Mouse (Mus musculus): ENCODE data around the gene Mrps26. TPM values are rescaled to one million over a fixed set of nuclear protein-coding genes. Genes with fewer than 3 reads are reported as not detected.
"Not testable (repeated sequence)": the region's sequence is repeated elsewhere in the genome, so short reads cannot be mapped to it uniquely, and the experiment has no call there.

Mrps26 gene
- total RNA-seq, 2 experiments from 2014 or later = 76.1 to 76.8 TPM

DNA sequence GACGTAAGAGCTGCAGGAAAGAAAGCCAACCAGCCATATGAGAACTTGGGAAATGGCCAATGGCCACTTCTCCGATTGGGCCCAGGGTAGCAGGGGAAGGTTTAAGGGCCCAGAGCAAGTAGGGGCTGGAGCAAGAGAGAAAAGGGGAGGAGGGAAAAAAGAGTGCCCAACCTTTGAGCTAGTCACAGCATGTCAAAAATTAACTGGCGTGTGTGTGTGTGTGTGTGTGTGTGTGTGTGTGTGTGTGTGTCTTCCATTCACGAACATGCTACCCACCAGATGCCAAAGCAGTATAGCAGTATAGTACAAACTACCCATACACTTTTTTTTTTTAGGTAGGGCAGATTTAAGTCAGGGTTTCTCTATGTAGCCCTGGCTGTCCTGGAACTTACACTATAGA is 5.4 kb downstream of the Mrps26 start:
- intact Hi-C loops (cut with DNase I) = no loop called here
- no peak for DNase-seq (ENCODE audit: low spot score in 2 of 2)

DNA sequence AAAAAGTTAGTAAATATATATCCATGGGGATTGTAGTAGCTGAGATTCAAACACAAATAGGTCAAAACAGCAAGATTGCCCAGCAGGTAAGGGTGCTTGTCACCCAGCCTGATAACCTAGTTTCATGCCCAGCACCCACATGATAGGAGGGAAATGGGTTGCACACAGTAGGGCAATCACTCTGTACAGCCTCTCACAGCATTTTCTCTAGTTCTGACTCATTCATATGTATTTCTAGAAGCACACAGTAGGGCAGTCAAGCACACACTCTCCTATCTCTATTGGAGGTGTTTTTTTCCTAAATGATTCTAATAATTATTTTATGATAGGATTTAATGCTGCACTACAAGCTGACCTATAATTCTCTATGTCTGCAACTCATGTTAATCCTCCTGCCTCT is 6.4 kb downstream of the Mrps26 start:
- intact Hi-C loops (cut with DNase I) = no loop called here
- no peak for DNase-seq (ENCODE audit: low spot score in 2 of 2)

DNA sequence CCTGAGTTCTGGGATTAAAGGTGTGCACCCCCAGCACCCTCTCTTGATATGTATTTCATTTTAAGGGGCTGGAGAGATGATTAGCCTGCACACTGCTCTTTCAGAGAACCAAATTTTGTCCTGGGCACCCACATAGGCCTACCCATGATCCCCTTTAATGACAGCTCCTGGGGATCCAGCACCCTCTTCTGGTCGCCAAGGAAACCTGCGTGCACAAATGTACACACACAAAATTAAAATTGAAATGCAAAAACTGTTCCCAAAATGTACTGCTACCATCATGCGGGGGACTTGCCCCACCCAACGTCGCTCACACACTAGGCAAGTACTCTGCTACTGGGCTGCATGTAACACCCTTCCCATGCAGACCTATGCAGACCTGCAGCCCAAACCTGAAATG is 11.4 kb downstream of the Mrps26 start:
- DNase-seq (ENCODE audit: low spot score in 2 of 2) = no peak
- intact Hi-C loops (cut with DNase I) = no loop called here

DNA sequence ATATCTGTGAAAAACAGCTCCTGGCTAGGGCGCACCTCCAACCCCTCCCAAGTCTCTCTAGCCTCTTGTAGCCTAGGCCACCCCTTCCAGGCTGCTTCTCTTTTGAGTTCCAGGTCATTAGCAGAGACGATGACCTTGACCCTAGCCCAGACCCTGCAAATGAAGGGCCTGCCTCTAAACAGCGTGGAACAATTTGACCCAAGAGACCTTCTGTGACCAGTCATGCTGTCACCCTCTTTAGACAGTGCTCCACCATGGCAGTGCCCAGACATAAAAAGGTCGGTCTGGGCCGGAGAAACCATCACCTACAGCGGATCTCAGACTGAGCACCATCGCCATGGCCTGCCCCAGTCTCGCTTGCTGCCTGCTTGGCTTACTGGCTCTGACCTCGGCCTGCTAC is 12.3 kb downstream of the Mrps26 start, which contains the start of gene Oxt:
Gene Oxt, plus strand, starts transcription at position 301 of the 400 bp plus-strand sequence.
- intact Hi-C loops (cut with DNase I) = no loop called here
- no peak for DNase-seq (ENCODE audit: low spot score in 2 of 2)

DNA sequence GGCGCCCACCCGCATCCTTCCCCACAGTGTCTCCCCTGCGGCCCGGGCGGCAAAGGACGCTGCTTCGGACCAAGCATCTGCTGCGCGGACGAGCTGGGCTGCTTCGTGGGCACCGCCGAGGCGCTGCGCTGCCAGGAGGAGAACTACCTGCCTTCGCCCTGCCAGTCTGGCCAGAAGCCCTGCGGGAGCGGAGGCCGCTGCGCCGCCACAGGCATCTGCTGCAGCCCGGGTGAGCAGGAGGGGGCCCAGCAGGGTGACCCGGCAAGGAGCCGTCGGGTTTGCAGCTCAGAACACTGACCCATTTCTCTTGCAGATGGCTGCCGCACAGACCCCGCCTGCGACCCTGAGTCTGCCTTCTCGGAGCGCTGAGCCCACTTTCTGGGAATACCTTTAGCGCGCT is 13.0 kb downstream of the Mrps26 start:
- intact Hi-C loops (cut with DNase I); DNase-seq (ENCODE audit: low spot score in 2 of 2): not testable (repeated sequence)

DNA sequence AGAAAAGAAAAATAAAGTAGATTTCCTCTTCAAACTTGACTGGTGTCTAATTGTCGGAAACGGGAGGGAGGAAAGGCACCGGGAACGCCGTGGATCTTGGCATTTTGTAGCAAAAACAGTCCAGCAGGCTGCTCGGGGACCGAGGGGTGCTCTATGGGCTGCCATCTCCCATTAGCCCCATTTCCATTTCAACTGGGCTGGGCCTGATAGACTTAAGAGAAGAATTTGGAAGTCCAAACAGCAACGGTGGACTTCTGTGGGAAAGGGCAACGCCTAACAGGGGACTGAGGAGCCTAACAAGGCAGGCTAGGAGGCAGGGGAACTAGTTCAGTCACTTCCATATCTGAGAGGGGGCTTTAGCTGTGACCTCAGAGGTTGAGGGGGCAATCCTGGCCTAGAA is 13.5 kb downstream of the Mrps26 start:
- intact Hi-C loops (cut with DNase I) = no loop called here
- DNase-seq (ENCODE audit: low spot score in 2 of 2) = no peak

DNA sequence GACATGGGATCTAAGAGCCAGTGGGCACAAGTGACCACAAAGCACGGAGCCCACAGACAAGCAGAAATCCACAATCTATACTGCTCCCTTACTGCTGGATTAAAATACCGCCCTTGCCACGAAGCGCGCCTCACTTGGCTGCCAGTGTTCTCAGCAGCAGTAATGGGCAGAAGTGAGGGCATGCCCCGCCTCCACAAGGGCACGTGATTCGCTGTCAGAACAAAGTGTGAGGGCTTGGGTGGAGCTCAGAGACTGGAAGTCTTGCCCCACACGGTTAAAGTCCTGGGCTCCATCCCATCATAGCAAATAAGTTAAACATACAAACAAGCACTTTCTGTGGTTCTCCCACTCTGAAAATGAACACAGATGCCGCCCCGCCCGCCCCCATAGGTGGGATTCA is 14.1 kb downstream of the Mrps26 start:
- peak in 1 of 2 experiments; percentile 27 for DNase-seq (ENCODE audit: low spot score in 2 of 2)
- intact Hi-C loops (cut with DNase I) = no loop called here

DNA sequence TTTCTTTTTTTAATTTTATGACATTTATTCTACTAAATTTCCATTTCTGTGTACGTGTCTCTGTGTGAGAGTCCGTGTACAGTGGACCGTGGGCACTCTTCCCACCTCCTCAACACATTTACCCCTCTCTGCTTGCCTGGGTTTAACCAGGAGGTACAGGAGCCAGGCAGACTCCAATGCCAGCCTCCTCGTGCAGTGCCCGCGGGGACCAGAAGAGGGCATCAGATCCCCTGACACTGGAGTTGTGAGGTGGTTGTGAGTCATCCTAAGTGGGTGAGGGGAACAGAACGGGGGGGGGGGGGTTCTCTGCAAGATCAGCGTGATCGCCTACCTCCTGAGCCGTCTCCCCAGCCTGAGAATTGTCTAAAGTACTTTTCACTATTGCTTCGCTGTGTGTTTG is 14.6 kb downstream of the Mrps26 start:
- DNase-seq (ENCODE audit: low spot score in 2 of 2) = peak; percentile 57 to 78
- intact Hi-C loops (cut with DNase I) = no loop called here

DNA sequence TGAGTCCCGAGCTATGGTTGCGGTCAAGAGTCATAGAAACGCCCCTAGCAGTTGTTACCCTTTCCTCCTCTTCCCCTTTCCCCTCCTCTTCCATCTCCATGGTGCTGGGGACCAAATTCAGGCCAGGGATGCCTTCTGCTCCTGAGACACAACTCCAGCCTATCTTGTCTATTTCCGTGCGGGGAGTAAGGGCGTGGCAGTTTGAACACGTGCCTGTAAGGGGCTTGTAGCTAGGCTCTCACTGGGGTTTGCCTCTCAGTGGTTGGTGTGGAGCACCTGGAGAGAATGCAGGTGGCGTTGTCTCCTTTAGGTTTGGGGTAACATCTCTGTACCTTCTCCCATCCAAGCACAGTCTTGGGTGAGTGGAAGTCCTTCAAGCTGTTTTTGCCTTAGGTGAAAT is 16.2 kb downstream of the Mrps26 start:
- no peak for DNase-seq (ENCODE audit: low spot score in 2 of 2)
- intact Hi-C loops (cut with DNase I) = no loop called here

DNA sequence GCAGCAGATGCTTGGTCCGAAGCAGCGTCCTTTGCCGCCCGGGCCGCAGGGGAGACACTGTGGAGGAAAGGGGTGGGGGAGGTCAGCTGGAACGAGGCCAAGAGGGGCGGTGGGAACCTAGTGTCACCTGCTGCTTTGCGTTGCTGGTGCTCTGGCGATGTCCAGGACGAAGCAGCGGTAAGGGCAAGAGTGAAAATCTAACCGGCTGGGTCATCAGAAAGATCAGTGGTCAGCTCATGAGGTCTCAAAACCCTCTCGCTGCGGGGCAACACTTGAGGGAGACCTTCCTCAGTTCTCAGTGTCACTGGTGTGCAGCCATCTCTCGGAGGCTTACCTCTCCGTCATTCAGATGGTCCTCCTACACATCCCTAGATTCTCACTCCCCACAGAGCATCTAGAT is 17.7 kb downstream of the Mrps26 start:
- intact Hi-C loops (cut with DNase I) = no loop called here
- no peak for DNase-seq (ENCODE audit: low spot score in 2 of 2)

DNA sequence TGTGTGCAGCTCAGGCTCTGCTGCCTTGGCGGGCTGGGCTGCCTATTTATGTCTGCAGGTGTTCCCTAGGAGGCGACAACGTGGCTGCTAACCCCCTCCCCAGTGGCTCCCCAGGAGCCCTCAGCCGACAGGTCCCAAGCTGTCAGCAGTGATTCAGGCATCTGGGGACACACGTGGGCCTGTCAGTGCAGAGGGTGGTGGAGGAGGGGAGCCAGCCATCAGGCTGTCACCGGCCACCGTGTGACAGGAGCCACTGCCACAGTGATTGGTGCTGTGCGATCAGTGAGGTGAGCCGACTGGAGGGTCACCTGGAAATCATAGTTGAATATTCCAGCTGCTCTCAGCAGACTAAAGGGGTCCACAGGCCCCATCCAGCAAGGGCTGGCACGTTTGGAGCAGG is 19.0 kb downstream of the Mrps26 start, which contains the start of gene Avp:
Gene Avp, minus strand, starts transcription at position 3 of the 400 bp plus-strand sequence.
- no peak for DNase-seq (ENCODE audit: low spot score in 2 of 2)
- intact Hi-C loops (cut with DNase I) = no loop called here

DNA sequence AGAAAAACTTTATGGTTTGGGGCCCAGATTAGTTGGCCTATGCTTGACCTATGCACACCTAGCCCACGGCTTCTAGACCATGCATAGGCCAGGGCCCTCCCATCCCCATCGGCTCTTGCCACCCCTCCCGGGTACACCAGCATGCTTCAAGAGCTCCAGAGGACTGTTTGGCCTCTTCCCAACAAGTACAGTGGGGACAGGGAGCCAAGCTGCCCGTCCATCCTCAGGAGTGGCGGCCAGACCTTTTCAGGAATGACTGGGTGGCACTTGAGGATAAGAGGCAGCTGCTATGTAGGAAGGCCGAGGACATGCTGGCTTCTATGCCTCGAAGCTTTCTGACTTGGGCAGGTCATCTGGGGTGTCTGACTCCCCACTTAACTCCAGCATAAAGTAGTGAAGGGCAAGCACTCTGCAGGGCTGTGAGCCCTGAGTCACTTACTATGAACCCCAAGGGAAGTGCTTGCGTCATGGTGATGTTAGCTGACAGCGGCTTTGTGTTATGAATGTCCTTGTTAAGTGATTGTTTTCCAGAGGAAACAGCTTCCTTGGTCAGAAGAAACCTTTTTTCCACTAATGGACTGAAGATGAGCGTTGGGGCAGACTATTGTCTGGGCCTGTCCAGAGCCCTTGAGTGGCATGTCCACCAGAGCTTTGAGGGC is 20.5 kb downstream of the Mrps26 start:
- intact Hi-C loops (cut with DNase I) = no loop called here

DNA sequence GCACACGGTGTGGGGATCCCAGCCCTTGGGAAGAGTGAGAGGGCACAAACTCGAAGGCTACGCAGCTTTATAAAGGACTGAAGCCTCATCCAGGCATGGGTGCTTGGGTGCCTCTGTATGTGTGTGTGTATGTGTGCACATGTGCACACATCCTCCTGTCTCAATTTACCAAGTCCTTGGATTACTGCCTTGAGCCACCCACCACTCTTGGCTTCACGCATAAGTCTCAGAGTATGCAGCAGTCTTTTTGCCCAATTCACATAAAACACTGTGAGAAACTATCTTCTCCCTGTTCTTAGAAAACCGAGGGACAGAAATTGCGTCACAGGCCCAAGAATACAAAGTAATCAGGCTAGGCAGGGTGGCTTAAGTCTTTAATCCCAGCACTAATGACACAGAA is 22.5 kb downstream of the Mrps26 start:
- intact Hi-C loops (cut with DNase I) = no loop called here
- peak; percentile 42 to 91 for DNase-seq (ENCODE audit: low spot score in 2 of 2)

More for the DNA sequence above, 20.5 kb downstream of the Mrps26 start:
- no peak for DNase-seq (ENCODE audit: low spot score in 2 of 2)

DNA sequence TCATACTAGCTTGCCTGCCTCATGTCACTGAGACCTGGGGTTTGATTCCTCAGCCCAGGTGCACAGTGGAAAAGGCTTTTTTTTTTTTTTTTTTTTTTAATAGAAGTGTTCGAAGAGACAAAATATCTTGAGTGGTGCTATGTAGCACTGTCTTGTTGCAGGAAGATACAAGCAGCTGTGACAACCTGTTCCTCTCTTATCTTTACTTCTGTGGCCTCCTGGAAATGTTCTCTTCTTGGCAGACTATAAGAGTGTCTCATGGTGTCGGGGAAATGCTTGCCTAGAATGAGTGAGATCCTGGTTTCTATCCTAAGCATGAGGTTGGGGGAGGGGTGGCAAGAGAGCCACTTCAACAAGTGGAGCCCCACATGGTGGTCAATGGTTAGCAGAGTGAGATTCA is 24.8 kb downstream of the Mrps26 start:
- intact Hi-C loops (cut with DNase I) = no loop called here
- no peak for DNase-seq (ENCODE audit: low spot score in 2 of 2)

DNA sequence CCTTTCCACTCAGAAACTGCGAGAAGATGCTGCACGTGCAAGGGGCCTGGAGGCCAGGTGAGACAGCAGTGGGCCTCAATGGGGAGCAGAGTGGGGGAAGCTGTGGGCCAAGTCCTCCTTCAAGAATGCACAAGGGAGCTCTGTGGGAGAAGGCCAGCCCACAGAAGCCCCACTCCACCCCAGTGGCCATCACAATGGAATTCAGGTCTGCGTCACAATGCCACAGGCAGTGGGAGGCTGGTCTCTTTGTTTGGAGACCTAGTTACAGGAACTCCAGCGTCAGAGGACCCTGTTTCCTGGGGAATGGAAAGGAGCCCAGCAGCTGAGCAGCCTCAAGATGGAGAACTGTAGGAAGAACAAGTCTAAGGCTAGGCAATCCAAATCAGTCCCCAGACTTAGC is 25.6 kb downstream of the Mrps26 start:
- DNase-seq (ENCODE audit: low spot score in 2 of 2) = no peak
- intact Hi-C loops (cut with DNase I) = no loop called here

DNA sequence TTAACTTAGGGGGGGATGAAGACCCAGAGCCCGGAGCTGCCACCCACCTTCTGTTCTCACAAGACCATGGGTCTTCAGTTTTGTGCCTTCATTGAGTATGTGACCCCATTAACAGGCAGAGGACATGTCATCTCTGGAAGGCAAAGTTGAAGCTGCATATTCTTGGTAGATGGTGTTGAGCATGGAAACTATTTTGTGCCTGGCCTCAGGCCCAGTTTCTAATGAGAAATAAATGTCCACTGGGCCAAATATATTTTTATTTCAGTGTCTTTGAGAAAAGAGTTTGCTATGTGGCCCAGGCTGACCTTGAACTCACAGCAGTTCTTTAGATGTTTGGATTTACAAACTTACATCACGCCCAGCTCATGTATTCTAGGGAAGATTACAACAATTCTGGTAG is 26.2 kb downstream of the Mrps26 start:
- intact Hi-C loops (cut with DNase I) = no loop called here

DNA sequence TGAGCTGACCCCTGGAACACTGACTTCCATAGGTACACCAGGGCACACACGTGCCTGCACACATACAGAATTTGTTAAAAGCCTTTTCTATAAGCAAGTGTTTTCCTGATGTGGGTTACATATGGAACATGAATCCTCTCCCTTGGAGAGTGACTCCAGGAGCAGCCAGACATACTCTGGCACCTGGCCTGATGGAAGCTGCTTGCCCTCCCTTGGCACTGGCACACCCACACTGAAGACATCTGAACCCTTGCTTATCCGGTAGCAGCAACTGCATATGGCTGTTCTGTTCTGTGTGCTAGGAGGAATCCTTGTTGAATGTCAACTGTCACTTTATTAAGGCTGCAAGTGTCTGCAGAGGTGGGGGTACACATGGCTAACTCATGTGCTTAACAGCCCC is 27.5 kb downstream of the Mrps26 start:
- DNase-seq (ENCODE audit: low spot score in 2 of 2) = no peak
- intact Hi-C loops (cut with DNase I) = no loop called here

More for the DNA sequence above, 26.2 kb downstream of the Mrps26 start:
- no peak for DNase-seq (ENCODE audit: low spot score in 2 of 2)

DNA sequence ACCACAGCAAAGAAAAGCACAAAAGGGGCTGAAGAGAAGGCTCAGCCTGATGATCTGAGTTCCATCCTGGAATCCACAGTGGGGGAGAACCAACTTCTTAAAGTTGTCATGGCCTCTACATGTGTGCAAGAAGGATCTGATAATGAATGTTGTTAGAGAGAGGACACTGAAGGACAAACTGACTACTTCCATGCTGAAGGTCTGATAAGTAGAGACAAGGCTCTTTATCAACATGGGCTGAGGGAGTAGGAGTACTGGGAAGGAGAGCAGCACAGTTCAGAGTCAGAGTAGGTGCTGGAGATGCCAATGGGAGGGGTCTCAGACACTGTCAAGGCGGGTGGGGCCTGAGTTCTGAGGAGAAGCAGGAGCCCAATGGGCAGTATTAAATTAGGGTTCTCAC is 32.1 kb downstream of the Mrps26 start:
- DNase-seq (ENCODE audit: low spot score in 2 of 2) = no peak
- intact Hi-C loops (cut with DNase I) = no loop called here

DNA sequence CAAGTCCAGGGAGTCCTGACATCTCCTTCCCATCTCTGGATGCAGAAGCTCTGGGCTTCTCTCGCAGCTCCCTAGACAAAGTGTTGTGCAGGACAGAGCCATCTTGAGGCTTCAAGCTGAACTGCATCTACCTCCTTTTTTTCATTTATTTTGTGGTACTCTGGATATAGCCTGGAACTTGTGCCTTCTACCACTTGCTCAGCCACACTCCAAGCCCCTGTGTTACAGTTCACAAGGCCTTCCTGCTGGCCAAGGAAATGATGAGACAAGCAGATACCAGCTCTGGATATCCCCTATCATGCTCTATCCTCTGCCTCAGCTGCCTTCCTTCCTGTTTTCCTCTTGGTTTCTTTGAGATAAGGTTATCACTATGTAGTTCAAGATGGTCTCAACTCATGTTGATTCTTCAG is 34.1 kb downstream of the Mrps26 start:
- intact Hi-C loops (cut with DNase I) = no loop called here
- DNase-seq (ENCODE audit: low spot score in 2 of 2) = peak; percentile 37 to 66

DNA sequence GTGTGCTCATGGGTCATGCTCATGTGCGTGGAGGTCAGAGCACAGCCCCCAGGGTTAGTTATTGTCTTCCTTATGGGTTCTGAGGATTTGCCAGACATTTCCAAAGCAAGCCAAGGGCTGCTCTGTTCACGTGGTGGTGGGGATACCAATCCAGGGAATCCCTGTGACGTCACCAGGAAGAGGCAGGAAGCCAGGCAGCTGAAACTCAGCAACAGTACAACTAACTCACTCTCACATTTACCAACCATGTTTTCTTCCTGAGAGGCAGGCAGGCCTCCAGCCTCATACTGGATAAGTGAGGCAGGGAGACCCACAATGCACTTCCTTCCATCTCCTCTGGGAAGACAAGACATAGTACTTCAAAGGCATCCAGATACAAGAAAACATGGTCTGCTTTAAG is 34.9 kb downstream of the Mrps26 start:
- intact Hi-C loops (cut with DNase I) = no loop called here
- no peak for DNase-seq (ENCODE audit: low spot score in 2 of 2)

DNA sequence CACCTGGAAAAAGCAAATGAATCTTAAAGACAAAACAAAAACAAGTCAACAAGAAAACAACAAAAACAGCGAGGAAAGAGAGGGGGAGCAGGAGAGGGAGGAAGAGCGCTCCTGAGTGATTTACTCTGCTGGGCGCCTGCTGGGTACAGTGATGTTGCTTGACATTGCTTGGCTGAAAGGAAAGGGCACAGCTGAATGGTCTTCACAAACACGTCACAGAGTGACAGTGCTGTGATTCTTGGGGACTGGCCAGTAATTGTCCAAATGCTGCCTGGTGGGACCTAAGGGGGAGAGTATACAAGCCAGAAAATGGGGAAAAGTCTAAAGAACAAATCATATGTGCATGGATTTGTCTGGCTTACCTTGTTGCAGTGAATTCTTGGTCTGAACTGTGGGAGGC is 38.7 kb downstream of the Mrps26 start:
- DNase-seq (ENCODE audit: low spot score in 2 of 2) = no peak
- intact Hi-C loops (cut with DNase I) = no loop called here

DNA sequence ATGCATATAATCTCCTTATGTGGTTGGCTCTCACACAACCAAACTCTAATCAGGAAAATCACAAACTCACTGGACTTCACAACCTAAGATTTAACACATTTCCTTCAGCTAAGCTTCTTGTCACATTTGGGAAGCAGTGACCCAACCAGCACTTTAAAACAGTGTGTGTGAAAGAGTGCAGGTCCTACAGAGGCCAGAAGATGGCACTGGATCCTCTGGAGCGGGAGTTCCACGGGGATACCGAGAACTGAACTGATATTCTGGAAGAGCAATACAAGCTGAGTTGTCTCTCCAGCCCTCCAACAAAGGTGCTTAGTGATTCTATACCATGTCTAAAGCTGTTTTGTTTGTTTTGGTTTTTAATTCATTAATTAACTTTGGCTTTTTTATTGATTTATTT is 49.5 kb downstream of the Mrps26 start:
- intact Hi-C loops (cut with DNase I) = no loop called here
- DNase-seq (ENCODE audit: low spot score in 2 of 2) = no peak

All from left cerebral cortex, postnatal 25 days (tissue).